Mouse (Mus musculus): ENCODE data around the gene Sfxn2. TPM values are rescaled to one million over a fixed set of nuclear protein-coding genes. Genes with fewer than 3 reads are reported as not detected.
A peak's percentile ranks its signal among the peaks of the same experiment; 100 is the strongest.

The Sfxn2 gene
- polyA plus RNA-seq, 1 experiment: 1.5 TPM

DNA sequence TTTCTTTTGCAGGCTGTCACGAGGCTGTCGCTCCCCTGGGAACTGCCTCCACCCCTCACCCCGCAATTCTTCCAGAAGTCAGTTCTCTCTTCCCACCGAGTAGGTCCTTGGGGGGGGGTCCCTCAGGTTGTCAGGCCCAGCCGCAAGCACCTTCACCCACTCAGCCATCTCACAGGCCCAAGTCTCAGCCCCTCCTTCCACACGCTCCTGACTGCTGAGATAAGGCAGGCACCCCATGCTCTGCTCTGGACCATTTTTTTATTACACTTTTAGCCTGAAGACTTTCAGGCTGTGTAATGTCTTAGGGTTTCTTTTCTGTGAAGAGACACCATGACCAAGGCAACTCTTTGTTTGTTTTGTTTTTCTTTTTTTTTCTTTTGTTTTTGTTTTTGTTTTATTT lies 64.4 kb downstream of the Sfxn2 start:
- H3K36me3 ChIP-seq (ENCODE audit: control insufficient read depth, insufficient read depth, low read length): no peaks in the 10 kb centered on the region
- H3K27me3 ChIP-seq (ENCODE audit: control insufficient read depth, insufficient read depth, low read length): no peaks in the 10 kb centered on the region
- no peak overlapping the region for H3K27ac ChIP-seq (ENCODE audit: control insufficient read depth, insufficient read depth, low read depth, low read length)
- no peak overlapping the region for H3K4me3 ChIP-seq (ENCODE audit: control insufficient read depth, low read depth, low read length)
- peaks cover 7% of the 10 kb centered on the region for H3K4me1 ChIP-seq (ENCODE audit: control insufficient read depth, insufficient read depth, low read length)
- no peak for TF ChIP-seq POLR2A (IDR thresholded peaks at IDR 0.05; ENCODE audit: control insufficient read depth, low read depth, low read length)
- no peak for TF ChIP-seq CTCF (IDR thresholded peaks at IDR 0.05; ENCODE audit: control insufficient read depth, insufficient read depth, insufficient replicate concordance, low read depth, low read length)

DNA sequence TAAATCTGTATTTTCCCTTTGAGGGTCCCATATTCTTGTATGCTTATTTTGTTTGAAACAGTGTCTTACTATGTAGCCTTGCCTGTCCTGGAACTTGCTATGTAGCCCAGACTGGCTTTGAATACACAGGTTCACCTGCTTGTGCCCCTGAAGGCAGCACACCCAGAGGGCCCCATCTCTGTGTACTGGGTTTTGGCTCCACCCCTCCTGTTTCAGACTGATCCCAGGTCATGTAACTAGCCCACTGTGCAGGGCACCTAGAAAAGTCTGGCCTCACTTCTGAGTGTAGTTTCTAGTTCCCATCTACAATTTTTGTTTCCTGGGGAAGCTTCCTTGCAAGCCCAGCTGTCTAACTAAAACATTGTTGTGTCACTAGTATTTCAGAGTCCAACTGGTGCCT lies 65.9 kb downstream of the Sfxn2 start:
- no peak overlapping the region for H3K4me3 ChIP-seq (ENCODE audit: control insufficient read depth, low read depth, low read length)
- no peak for TF ChIP-seq CTCF (IDR thresholded peaks at IDR 0.05; ENCODE audit: control insufficient read depth, insufficient read depth, insufficient replicate concordance, low read depth, low read length)
- no peak for TF ChIP-seq POLR2A (IDR thresholded peaks at IDR 0.05; ENCODE audit: control insufficient read depth, low read depth, low read length)
- no peak overlapping the region for H3K27ac ChIP-seq (ENCODE audit: control insufficient read depth, insufficient read depth, low read depth, low read length)
- H3K36me3 ChIP-seq (ENCODE audit: control insufficient read depth, insufficient read depth, low read length): no peaks in the 10 kb centered on the region
- peaks cover 11% of the 10 kb centered on the region for H3K4me1 ChIP-seq (ENCODE audit: control insufficient read depth, insufficient read depth, low read length)
- H3K27me3 ChIP-seq (ENCODE audit: control insufficient read depth, insufficient read depth, low read length): no peaks in the 10 kb centered on the region

DNA sequence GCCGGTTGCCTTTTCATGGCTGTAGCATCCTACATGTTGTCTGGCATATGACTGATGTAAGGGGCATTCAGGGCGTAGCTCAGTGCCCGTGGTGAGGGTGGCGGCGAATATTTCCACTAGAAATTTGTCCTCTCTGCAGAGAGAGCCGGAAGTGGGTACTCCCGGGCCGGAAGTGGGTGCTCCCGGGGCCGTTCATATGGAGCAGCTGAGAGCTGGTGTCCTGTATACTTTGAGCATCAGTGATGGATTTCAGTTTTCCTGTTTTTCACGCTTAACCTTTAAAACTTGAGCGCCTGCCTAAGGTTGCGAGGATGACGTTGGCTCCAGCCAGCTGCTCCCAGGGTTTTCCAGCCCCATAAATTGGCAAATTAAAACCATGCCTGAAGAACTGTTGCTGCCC lies 66.3 kb downstream of the Sfxn2 start:
- Histone ChIP-seq H3K36me3 (ENCODE audit: control insufficient read depth, insufficient read depth, low read length) (no peaks in the 10 kb centered on the region), H3K4me1 (ENCODE audit: control insufficient read depth, insufficient read depth, low read length) (peaks cover 14% of the 10 kb centered on the region), H3K4me3 (ENCODE audit: control insufficient read depth, low read depth, low read length) (no peak overlapping the region), H3K27ac (ENCODE audit: control insufficient read depth, insufficient read depth, low read depth, low read length) (no peak overlapping the region), H3K27me3 (ENCODE audit: control insufficient read depth, insufficient read depth, low read length) (no peaks in the 10 kb centered on the region)
- no peak for TF ChIP-seq POLR2A (IDR thresholded peaks at IDR 0.05; ENCODE audit: control insufficient read depth, low read depth, low read length)
- TF ChIP-seq CTCF (IDR thresholded peaks at IDR 0.05; ENCODE audit: control insufficient read depth, insufficient read depth, insufficient replicate concordance, low read depth, low read length): no peak

DNA sequence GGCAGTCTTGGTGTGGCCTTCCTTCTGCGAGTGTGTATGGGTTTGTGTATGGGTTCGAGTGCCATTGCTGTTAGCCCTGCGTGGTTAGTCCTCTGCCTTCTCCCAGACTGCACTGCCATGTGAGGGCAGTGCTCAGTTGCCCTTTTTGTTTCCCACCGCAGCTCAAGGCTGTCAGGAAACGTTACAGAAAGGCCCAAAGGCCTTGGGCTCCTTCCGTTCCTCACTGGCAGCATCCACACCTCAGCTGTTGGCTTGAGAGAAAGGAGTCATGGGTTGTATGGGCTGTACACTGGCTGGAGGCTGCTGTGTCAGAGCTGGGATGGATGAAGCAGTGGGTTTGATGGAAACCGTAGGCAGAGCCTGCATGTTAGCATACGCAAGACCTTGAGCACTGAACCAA lies 67.6 kb downstream of the Sfxn2 start:
- Histone ChIP-seq H3K27ac (ENCODE audit: control insufficient read depth, insufficient read depth, low read depth, low read length) (no peak overlapping the region; the same call in 1 of the 2 replicates), H3K4me3 (ENCODE audit: control insufficient read depth, low read depth, low read length) (no peak overlapping the region), H3K36me3 (ENCODE audit: control insufficient read depth, insufficient read depth, low read length) (no peaks in the 10 kb centered on the region; the same call in 1 of the 2 replicates), H3K4me1 (ENCODE audit: control insufficient read depth, insufficient read depth, low read length) (peaks cover 17% of the 10 kb centered on the region), H3K27me3 (ENCODE audit: control insufficient read depth, insufficient read depth, low read length) (no peaks in the 10 kb centered on the region)
- TF ChIP-seq CTCF (IDR thresholded peaks at IDR 0.05; ENCODE audit: control insufficient read depth, insufficient read depth, insufficient replicate concordance, low read depth, low read length): no peak
- TF ChIP-seq POLR2A (IDR thresholded peaks at IDR 0.05; ENCODE audit: control insufficient read depth, low read depth, low read length): no peak

DNA sequence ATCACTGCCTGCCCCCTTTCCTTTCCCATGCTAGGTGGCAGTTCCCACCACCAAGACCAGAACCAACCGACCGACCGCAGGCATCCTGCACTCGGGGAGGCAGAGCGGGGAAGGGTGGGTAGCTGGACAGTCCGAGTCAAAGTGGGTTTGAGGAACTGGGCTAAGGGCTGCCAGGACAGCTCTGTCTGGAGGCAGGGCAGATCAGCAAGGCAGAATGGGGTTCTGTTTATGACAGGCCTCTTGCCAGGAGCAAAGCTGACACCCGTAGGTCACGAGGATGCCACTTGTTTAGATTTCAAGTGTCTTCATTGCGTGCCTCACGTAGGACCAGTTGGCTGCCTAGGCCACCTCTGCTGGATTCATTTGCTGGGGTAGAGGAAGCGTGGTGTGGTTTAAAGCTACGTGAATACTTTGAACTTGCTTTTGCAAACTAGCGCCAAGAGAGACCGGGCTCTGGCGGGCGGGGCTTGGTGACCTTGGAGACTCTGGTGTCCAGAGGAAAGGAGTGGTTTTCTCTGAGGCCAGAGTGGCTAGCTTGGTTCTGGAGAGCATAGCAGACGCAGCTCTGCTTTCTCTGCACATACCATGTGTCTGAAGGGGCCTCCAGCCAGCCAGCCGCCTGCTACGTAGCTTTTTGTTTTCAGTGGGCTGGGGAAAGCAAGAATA lies 68.4 kb downstream of the Sfxn2 start:
- Histone ChIP-seq H3K27me3 (ENCODE audit: control insufficient read depth, insufficient read depth, low read length) (no peaks in the 10 kb centered on the region), H3K4me3 (ENCODE audit: control insufficient read depth, low read depth, low read length) (no peak overlapping the region), H3K4me1 (ENCODE audit: control insufficient read depth, insufficient read depth, low read length) (peaks cover 21% of the 10 kb centered on the region), H3K27ac (ENCODE audit: control insufficient read depth, insufficient read depth, low read depth, low read length) (peak overlapping the region; percentile 61), H3K36me3 (ENCODE audit: control insufficient read depth, insufficient read depth, low read length) (no peaks in the 10 kb centered on the region; the same call in 1 of the 2 replicates)
- TF ChIP-seq CTCF (IDR thresholded peaks at IDR 0.05; ENCODE audit: control insufficient read depth, insufficient read depth, insufficient replicate concordance, low read depth, low read length) (no peak), POLR2A (IDR thresholded peaks at IDR 0.05; ENCODE audit: control insufficient read depth, low read depth, low read length) (no peak)

DNA sequence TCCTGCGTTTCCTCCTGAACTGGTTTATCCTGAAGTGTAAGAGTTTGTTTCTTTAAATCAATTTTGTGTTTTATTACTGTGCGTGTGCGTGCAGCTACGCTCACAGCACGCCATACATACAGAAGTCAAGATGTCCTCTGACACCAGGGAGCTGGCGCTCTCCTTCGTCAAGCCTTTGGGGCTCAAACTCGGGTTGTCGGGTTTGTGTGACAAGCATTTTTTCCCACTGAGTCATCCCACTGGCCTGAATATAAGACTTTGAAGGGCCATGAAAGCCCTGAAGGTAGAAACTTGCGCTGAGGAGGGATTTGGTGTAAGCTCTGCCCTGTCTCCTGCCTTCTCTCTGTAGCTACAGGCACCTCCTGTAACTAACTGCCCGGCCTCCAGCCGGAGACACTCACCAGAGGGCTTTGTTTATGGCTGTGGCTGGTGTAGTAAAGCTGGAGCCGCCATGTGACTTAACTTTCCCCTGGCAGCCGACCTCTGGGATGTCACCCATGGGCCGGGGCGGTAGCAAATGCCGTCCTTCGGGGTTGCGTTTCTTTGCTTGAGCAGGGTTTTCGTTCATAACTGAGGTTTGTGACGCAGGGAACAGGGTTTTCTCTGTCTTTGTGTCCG lies 69.1 kb downstream of the Sfxn2 start:
- Histone ChIP-seq H3K4me1 (ENCODE audit: control insufficient read depth, insufficient read depth, low read length) (peaks cover 24% of the 10 kb centered on the region), H3K27me3 (ENCODE audit: control insufficient read depth, insufficient read depth, low read length) (no peaks in the 10 kb centered on the region), H3K27ac (ENCODE audit: control insufficient read depth, insufficient read depth, low read depth, low read length) (peak overlapping the region; percentile 61), H3K4me3 (ENCODE audit: control insufficient read depth, low read depth, low read length) (no peak overlapping the region), H3K36me3 (ENCODE audit: control insufficient read depth, insufficient read depth, low read length) (no peaks in the 10 kb centered on the region; the same call in 1 of the 2 replicates)
- TF ChIP-seq POLR2A (IDR thresholded peaks at IDR 0.05; ENCODE audit: control insufficient read depth, low read depth, low read length) (no peak), CTCF (IDR thresholded peaks at IDR 0.05; ENCODE audit: control insufficient read depth, insufficient read depth, insufficient replicate concordance, low read depth, low read length) (no peak)

DNA sequence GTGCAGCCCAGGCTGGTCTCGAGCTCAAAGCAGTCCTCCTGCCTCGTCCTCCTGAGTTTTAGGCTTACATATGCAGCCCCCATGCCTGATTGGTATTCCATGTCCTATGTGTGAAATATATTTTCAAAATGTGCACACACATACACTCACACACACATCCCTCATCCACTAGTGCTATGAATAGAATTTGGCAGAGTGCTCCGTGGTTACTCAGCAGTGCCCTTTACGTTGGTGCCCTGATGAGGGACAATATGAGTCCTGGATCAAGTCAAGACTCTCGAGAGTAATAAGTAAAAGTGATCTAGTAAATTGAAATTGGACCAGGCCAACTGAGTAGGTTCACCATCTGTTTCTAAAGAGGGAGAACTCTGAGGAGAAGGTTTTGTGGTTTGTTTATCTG lies 70.1 kb downstream of the Sfxn2 start:
- H3K4me1 ChIP-seq (ENCODE audit: control insufficient read depth, insufficient read depth, low read length): peaks cover 24% of the 10 kb centered on the region
- no peaks in the 10 kb centered on the region for H3K27me3 ChIP-seq (ENCODE audit: control insufficient read depth, insufficient read depth, low read length)
- H3K36me3 ChIP-seq (ENCODE audit: control insufficient read depth, insufficient read depth, low read length): no peaks in the 10 kb centered on the region; the same call in 1 of the 2 replicates
- TF ChIP-seq POLR2A (IDR thresholded peaks at IDR 0.05; ENCODE audit: control insufficient read depth, low read depth, low read length) (no peak), CTCF (IDR thresholded peaks at IDR 0.05; ENCODE audit: control insufficient read depth, insufficient read depth, insufficient replicate concordance, low read depth, low read length) (no peak)
- peak overlapping the region; percentile 58 for H3K27ac ChIP-seq (ENCODE audit: control insufficient read depth, insufficient read depth, low read depth, low read length)
- H3K4me3 ChIP-seq (ENCODE audit: control insufficient read depth, low read depth, low read length): no peak overlapping the region

All from testis, adult 2 months (tissue).